Mouse (Mus musculus) embryonic facial prominence, embryonic 11.5 days (tissue): ENCODE data around the gene Tcf7l1. TPM values are rescaled to one million over a fixed set of nuclear protein-coding genes. Genes with fewer than 3 reads are reported as not detected.

ENCODE experiments used
- ATAC-seq: fragments of 200-750 bp; cut with Nextera tagmentation; replicated peaks from 2 replicates; pipeline ENCODE4 v1.8.0; 2017; ENCODE audit warnings: low read depth; ENCODE audit not compliant: insufficient number of reproducible peaks, low FRiP score, low TSS enrichment
- DNase-seq: peaks from one replicate; pipeline ENCODE4 v3.0.0-alpha.2; 2015; ENCODE audit warnings: low spot score
- H3K27ac ChIP-seq: fragments of 300-500 bp; sonication (generic); replicated peaks from 2 replicates; pipeline ENCODE4 v1.5.1; 2014; ENCODE audit warnings: mild to moderate bottlenecking, low read depth, low read length, control low read depth
- H3K27me3 ChIP-seq: fragments of 300-500 bp; sonication (generic); 2 replicates; pipeline ENCODE4 v1.6.1; 2014; ENCODE audit warnings: mild to moderate bottlenecking, low read length, moderate library complexity, mixed read lengths; ENCODE audit not compliant: control insufficient read depth, insufficient read depth
- H3K36me3 ChIP-seq: fragments of 300-500 bp; sonication (generic); replicated peaks from 2 replicates; pipeline ENCODE4 v1.6.1; 2014; ENCODE audit warnings: low read depth, mild to moderate bottlenecking, low read length, moderate library complexity, mixed read lengths; ENCODE audit not compliant: control insufficient read depth, insufficient read depth
- H3K4me1 ChIP-seq: fragments of 300-500 bp; sonication (generic); 2 replicates; pipeline ENCODE4 v1.6.1; 2014; ENCODE audit warnings: low read length, mixed read lengths; ENCODE audit not compliant: control insufficient read depth, insufficient read depth
- H3K4me2 ChIP-seq: fragments of 300-500 bp; sonication (generic); 2 replicates; pipeline ENCODE4 v1.6.1; 2014; ENCODE audit warnings: low read depth, mild to moderate bottlenecking, control low read depth, low read length, moderate library complexity
- H3K4me3 ChIP-seq: fragments of 300-500 bp; sonication (generic); 2 replicates; pipeline ENCODE4 v1.5.1; 2014; ENCODE audit warnings: low read depth, low read length, control low read depth
- H3K9ac ChIP-seq: fragments of 300-500 bp; sonication (generic); replicated peaks from 2 replicates; pipeline ENCODE4 v1.6.1; 2014; ENCODE audit warnings: mild to moderate bottlenecking, control low read depth, low read length
- H3K9me3 ChIP-seq: fragments of 300-500 bp; sonication (generic); replicated peaks from 2 replicates; pipeline ENCODE4 v1.6.1; 2016; ENCODE audit warnings: mild to moderate bottlenecking, low read length, inconsistent platforms, mixed read lengths; ENCODE audit not compliant: control insufficient read depth
- WGBS: fragments of 180-500 bp; shearing (Covaris S2); extraction: QIAGEN DNeasy Blood & Tissue Kit; methylation state at CpG from one replicate; pipeline ENCODE4 v1.1.7; 2014; 5-methylcytosine and 5-hydroxymethylcytosine counted together
- polyA plus RNA-seq: library from polyadenylated mRNA; unstranded; fragments of >200 nt; fragmentation: Nextera tagmentation; extraction: Ambion mirVana; gene quantifications from 2 replicates; pipeline ENCODE4 v1.2.1, GENCODE M21; 2014

Tcf7l1 gene
- polyA plus RNA-seq, 1 experiment from 2014 or later, result 23.6 TPM

DNA sequence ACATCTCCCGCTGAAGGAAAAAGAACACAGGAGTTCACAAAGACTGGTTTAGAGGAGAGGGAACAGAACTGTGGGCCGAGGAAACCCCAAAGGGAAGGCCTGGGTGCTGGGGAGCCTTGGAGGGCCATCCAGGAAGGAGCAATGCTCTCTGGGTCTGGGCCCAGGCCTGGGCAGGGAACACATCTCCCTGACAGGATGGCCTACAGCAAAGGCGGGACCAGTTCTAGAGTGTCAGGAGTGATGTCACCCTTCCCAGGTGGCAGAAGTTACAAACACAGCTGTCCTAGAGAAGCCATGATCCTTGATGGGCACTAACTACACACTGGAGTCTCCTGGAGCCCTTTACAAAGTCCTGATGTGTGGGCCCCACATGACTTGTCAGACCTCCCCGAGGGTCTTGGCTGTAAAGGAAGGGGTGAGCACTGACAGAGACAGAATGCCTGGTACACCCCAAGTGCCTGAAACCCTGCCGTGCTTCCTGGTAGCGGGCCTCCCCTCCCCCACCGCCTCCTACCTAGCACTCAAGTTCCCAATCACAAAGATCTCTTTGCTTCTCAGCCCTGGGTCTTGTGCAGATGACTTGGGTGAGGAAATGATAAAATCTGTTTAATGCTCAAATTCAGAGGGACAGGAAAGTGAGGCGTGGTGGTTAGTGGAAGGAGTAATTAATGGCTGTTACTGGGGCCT is 64.4 kb downstream of the Tcf7l1 start:
- Histone ChIP-seq H3K4me2 (no peak overlapping the region), H3K27ac (no peak overlapping the region), H3K27me3 (no peaks in the 10 kb centered on the region), H3K36me3 (no peaks in the 10 kb centered on the region), H3K4me3 (no peak overlapping the region), H3K9me3 (no peaks in the 10 kb centered on the region), H3K4me1 (peaks cover 13% of the 10 kb centered on the region), H3K9ac (no peak overlapping the region)
- DNase-seq (no peak), ATAC-seq (no peak)
- 40% methylated on average over 8 of the region's 8 CpGs for WGBS

DNA sequence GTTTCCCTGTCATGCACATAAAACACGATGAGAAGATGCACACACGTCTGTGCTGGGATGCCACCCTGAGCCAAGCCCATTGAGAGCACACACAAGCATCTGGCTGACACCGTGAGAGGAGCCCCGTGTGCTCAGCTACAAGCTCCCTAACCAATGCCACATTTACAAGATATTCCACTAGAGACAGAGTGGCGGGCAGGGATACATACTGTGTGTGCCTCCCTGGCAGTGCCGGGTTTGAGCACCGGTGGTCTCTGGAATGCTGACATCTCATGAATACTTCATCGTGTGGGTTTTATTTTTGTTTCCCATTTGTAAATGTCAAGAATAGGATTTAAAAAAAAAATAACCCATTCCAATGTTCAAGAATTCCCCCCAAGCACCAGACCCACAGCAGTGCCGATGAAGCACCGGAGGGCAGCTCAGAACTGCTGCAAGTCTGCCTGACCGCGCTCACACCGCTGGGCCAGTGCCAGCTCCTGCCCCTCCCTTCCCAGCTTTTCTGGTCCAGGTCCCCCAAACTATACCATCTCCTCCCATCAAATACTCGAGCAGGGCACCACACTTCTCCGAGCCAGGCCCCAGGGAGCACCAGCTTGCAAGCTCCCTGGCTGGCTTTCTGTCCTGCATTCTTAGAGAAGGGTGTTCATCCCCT is 65.2 kb downstream of the Tcf7l1 start:
- Histone ChIP-seq H3K36me3 (no peaks in the 10 kb centered on the region), H3K9me3 (no peaks in the 10 kb centered on the region), H3K27ac (no peak overlapping the region), H3K27me3 (no peaks in the 10 kb centered on the region), H3K4me1 (peaks cover 13% of the 10 kb centered on the region), H3K4me3 (no peak overlapping the region), H3K4me2 (no peak overlapping the region), H3K9ac (no peak overlapping the region)
- WGBS, result 74% methylated on average over 15 of the region's 15 CpGs
- ATAC-seq (no peak), DNase-seq (no peak)

DNA sequence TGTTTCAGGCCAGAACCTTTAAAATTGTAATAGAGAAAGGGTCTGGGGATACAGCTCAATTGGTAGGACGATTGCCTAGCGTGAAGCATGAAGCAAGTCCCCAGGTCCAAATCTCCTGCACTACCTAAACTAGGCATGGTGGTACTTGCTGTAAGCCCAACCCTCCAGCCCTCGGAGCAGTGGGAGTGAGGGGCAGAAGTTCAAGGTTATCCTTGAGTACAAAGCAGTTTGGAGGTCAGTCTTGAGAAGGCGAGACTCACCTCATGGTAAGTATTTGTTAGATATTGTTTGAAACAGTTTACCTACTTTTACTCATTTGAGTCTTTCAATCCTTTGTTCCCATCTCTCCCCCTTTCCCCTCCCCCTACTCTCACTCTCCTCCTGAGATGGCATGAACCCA is 65.9 kb downstream of the Tcf7l1 start:
- no peak for DNase-seq
- no peaks in the 10 kb centered on the region for H3K36me3 ChIP-seq
- H3K4me1 ChIP-seq, result peaks cover 7% of the 10 kb centered on the region
- H3K9ac ChIP-seq, result no peak overlapping the region
- WGBS, result 90% methylated on average over 4 of the region's 4 CpGs
- H3K9me3 ChIP-seq, result no peaks in the 10 kb centered on the region
- H3K27ac ChIP-seq, result no peak overlapping the region
- H3K4me3 ChIP-seq, result no peak overlapping the region
- H3K4me2 ChIP-seq, result no peak overlapping the region
- H3K27me3 ChIP-seq, result no peaks in the 10 kb centered on the region
- no peak for ATAC-seq

DNA sequence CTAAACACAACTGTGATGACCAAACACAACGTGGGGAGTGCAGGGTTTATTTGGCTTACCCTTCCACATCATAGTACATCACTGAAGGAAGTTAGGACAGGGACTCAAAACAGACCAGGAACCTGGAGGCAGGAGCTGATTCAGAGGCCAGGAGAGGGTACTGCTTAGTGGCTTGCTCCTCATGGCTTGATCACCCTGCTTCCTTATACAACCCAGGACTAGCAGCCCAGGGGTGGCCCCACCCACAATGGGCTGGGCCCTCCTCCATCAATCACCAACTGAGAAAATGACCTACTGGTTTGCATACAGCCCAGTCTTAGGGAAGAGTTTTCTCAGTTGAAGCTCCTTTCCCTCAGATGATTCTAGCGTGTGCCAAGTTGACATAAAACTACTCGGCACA is 68.2 kb downstream of the Tcf7l1 start:
- H3K9ac ChIP-seq, result no peak overlapping the region
- H3K4me1 ChIP-seq, result peaks cover 7% of the 10 kb centered on the region
- no peaks in the 10 kb centered on the region for H3K27me3 ChIP-seq
- DNase-seq (no peak), ATAC-seq (no peak)
- no peak overlapping the region for H3K4me3 ChIP-seq
- H3K36me3 ChIP-seq, result no peaks in the 10 kb centered on the region
- no peak overlapping the region for H3K4me2 ChIP-seq
- no peak overlapping the region for H3K27ac ChIP-seq
- no peaks in the 10 kb centered on the region for H3K9me3 ChIP-seq
- 84% methylated on average over 3 of the region's 3 CpGs for WGBS

DNA sequence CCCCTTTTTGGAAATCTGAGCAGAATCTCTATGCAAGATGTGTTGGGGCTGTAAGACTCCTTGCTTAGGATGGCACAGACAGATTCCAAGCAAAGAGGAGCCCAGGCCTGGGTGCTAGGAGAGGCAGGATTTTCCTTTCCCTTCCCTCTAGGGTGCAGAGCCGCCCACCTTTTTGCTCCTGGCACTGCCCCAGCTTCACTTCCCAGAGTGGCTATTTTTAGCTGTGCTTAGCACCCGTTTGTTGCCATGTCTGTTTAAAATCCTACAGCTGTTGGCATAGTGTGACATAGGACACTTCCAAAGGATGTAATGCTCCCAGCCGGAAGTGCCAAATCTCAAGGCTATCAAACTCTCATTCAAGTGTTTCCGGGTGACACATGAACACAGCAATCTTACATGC is 74.3 kb downstream of the Tcf7l1 start:
- H3K4me2 ChIP-seq, result no peak overlapping the region
- no peak overlapping the region for H3K27ac ChIP-seq
- H3K4me3 ChIP-seq, result no peak overlapping the region
- no peak overlapping the region for H3K9ac ChIP-seq
- DNase-seq (no peak), ATAC-seq (no peak)
- H3K36me3 ChIP-seq, result no peaks in the 10 kb centered on the region
- peaks cover 11% of the 10 kb centered on the region; the same call in 1 of the 2 replicates for H3K4me1 ChIP-seq
- H3K9me3 ChIP-seq, result no peaks in the 10 kb centered on the region
- WGBS, result 58% methylated on average over 4 of the region's 4 CpGs
- H3K27me3 ChIP-seq, result no peaks in the 10 kb centered on the region

DNA sequence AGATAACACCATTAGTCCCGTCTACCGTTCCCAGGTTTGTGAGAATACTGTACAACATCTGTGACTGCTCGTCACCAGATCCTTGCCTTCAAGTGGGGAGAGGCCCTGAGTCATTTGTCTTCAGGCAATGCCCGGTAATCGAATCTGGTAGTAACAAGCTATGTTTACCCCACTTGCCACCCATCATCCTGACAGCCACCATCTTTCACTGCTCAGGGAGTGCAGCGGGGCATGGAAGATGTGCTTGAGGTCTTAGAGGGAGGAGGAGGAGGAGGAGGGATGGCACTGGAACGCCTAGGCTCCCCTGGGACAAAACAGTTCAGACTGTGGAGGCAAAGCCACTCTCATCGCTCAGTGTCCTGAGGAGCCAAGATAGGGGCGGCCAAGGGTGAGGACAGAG is 74.8 kb downstream of the Tcf7l1 start:
- 41% methylated on average over 9 of the region's 9 CpGs for WGBS
- H3K9ac ChIP-seq, result no peak overlapping the region
- no peaks in the 10 kb centered on the region for H3K36me3 ChIP-seq

DNA sequence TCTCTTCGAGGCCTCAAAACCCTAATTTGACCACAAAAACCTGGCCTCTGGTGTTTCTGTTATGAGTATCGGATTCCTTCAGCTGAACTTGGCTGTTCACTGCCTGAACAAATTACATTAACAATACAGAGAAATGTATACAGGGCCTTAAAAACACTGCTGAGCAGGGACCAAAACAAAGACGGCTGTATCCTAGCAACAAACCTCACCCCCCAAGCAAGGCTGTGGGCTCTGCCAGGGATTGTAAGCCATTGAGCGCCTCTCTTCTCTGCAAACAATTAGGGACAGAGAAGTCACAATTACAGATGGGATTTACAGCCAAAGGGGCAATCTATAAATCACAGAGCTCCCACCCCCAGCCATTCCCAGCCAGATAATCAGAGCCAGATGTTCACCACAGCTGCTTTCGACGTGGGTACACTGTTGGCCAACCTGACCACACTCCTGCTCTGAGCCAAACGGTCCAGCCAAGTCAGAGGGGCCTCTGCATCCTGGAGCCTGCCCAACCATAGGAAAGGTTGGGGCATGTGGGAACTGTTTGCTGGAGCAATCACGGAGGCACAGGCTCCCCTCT is 77.5 kb downstream of the Tcf7l1 start:
- Histone ChIP-seq H3K4me3 (no peak overlapping the region), H3K4me2 (no peak overlapping the region), H3K4me1 (peaks cover 11% of the 10 kb centered on the region; the same call in 1 of the 2 replicates)

More for the DNA sequence above, 74.8 kb downstream of the Tcf7l1 start:
- H3K4me3 ChIP-seq, result no peak overlapping the region
- H3K27ac ChIP-seq, result no peak overlapping the region
- peak; percentile 49 for DNase-seq
- no peaks in the 10 kb centered on the region for H3K9me3 ChIP-seq
- no peaks in the 10 kb centered on the region for H3K27me3 ChIP-seq
- ATAC-seq, result no peak
- H3K4me1 ChIP-seq, result peaks cover 11% of the 10 kb centered on the region; the same call in 1 of the 2 replicates
- no peak overlapping the region for H3K4me2 ChIP-seq

More for the DNA sequence above, 77.5 kb downstream of the Tcf7l1 start:
- Histone ChIP-seq H3K9ac (no peak overlapping the region; the same call in 1 of the 2 replicates), H3K36me3 (no peaks in the 10 kb centered on the region), H3K9me3 (no peaks in the 10 kb centered on the region), H3K27me3 (no peaks in the 10 kb centered on the region), H3K27ac (peak overlapping the region; percentile 75)
- peak; percentile 95 for DNase-seq
- peak; percentile 92 for ATAC-seq
- WGBS, result 9% methylated on average over 8 of the region's 8 CpGs
